Mouse (Mus musculus): ENCODE results near the gene Cope.

GRCm38 (mm10) chr8:70332878-70333202 is 30.5 kb downstream of the Cope start:
- TF ChIP-seq EP300 (IDR thresholded peaks at IDR 0.05; ENCODE audit: low read length) (no peak), RCOR1 (conservative IDR thresholded peaks at IDR 0.05; ENCODE audit: low read depth, low read length) (no peak), CTCF (conservative IDR thresholded peaks at IDR 0.05 in 1 of 2, IDR thresholded peaks at IDR 0.05 in 1 of 2; ENCODE audit: low read depth in 2 of 2, low read length in 2 of 2) (no peak), ETS1 (conservative IDR thresholded peaks at IDR 0.05; ENCODE audit: low read depth, low read length) (no peak)
